Mouse (Mus musculus): ENCODE measurements at regions not wholly inside any gene's neighbourhood (a gene's known extent, or its start where the extent isn't known, plus 50 kb on each side); places are given as distances from the start of the nearest gene placed in this dataset.
"Not testable (repeated sequence)": the region's sequence is repeated elsewhere in the genome, so short reads cannot be mapped to it uniquely, and the experiment has no call there.

- ATAC-seq (ENCODE audit: poor library complexity, severe bottlenecking), result peak; percentile 73
Measured at GRCm38 (mm10) chr2:75781781-75782211, 50.2 kb upstream of the Agps start.

DNA sequence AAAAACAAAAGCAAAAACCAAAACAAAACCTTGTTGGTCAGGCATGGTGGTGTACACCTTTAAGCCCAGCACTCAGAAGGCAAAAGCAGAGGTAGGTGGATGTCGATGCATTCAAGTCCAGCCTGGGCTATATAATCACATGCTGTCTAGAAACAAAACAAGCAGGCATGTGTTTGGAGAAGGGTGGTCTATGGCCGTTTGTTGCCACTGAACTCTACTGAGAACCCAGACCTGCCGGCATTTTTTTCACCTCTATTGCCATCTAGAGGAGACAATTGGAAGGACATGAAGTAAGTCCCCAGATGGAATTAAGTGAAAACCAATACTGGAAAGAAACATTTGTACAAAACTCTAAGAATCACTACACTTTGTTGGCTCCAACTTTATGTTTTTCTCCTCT is 50.9 kb upstream of the Agps start:
- peak; percentile 55 for ATAC-seq (ENCODE audit: poor library complexity, severe bottlenecking)

DNA sequence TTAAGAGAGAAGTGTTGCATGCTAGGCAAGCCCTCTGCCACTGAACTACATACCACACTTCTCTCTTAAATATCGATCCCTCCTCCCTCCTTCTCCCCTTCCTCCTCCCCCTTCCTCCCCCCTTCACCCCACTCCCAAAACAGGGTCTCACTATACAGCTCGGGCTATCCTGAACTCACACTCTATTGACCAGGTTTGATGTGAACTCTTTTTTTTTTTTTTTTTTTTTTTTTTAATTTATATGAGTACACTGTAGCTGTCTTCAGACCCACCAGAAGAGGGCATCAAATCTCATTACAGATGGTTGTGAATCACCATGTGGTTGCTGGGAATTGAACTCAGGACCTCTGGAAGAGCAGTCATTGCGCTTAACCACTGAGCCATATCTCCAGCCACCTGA is 53.3 kb upstream of the Agps start:
- not testable (repeated sequence) for ATAC-seq (ENCODE audit: poor library complexity, severe bottlenecking)

DNA sequence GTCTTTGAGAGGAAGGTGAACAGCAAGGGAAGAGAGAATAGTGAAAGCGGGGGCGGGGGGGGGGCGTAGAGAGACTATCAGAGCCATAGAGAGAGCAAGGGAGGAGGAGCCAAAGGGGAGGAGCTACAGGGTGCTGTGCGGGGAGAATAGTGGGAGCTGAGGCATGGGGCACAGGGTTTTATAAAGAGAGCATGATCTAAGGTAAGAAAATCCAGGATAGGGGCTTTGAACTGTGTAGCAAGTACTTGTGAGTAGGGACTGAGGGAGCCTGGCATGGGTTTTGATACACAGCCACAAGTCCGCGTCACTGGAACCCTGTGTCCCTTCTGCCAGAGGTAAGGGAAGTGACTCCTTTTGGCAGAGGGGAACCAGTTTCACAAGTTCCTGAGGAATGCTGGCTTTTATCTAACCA is 54.9 kb upstream of the Agps start:
- peak; percentile 31; the same call in 1 of the 2 replicates for ATAC-seq (ENCODE audit: poor library complexity, severe bottlenecking)

DNA sequence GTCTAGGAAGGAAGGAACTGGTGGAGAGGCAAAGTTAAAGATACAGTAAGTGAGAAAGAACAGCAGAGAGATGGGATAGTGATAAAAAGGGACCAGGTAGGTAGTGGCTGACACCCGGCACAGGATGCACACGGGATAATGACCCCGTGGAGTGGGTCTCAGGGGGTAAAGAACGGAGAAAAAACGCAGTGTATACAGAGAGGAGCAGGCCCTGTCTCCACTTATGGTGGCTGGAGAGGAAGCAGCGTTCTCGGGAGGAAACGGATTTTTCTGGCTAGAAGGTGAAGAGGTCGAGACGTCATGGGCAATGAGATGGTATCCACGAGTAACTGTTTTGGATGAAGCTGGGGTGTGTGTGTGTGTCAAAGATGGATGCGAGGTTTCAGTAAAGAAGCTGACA is 55.4 kb upstream of the Agps start:
- 0 out of 2 replicates have a peak, but pooled peaks have one; percentile 6 for ATAC-seq (ENCODE audit: poor library complexity, severe bottlenecking)

- ATAC-seq (ENCODE audit: poor library complexity, severe bottlenecking), result peak; percentile 75
Measured at GRCm38 (mm10) chr2:75775217-75775616, 56.8 kb upstream of the Agps start.

DNA sequence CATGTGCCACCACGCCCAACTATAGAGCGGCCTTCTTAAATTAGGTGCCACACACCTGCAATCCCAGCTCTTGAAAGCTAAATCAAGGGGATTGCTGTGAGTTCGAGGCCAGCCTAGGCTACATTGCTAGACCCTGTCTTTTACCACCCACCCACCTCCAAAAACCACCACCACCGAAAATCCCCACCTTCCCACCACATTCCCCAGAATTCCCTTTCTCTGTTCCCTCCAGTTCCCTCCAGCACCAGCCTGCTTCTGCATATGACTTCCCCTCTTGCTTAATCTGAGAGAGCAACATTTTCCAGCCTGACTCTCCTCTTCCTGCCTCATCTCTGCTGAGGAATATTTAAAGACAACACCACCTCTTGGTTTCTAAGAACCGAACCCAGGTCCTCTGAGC is 58.5 kb upstream of the Agps start:
- no peak for ATAC-seq (ENCODE audit: poor library complexity, severe bottlenecking)

- no peak for ATAC-seq (ENCODE audit: poor library complexity, severe bottlenecking)
Measured at GRCm38 (mm10) chr2:75772251-75772956, 59.6 kb upstream of the Agps start.

GRCm38 (mm10) chr2:75770633-75771032 is 61.3 kb upstream of the Agps start:
- ATAC-seq (ENCODE audit: poor library complexity, severe bottlenecking), result peak; percentile 60

- no peak for ATAC-seq (ENCODE audit: poor library complexity, severe bottlenecking)
Measured at GRCm38 (mm10) chr2:75768559-75769304, 63.2 kb upstream of the Agps start.

- no peak for ATAC-seq (ENCODE audit: poor library complexity, severe bottlenecking)
Measured at GRCm38 (mm10) chr2:75767871-75768558, 63.6 kb upstream of the Nfe2l2 start.

DNA sequence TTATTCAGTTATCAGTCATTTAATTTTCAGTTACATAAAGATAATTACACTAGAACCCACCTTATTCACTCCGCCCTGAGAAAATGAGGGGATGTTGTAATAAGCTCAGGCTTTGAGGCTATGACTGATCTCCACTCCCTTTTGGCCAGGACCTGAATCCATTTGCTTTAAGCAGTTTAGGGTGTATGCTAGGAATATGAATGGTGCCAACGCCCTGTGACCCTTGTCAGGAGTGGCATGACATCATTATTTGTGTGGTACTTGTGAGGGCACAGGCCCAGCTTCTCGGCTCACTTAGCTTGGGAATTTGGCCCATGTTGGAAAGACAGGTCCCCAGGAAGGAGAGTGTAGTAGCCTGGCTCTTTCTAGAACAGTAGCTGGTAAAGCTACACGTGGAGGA is 61.0 kb upstream of the Nfe2l2 start:
- ATAC-seq (ENCODE audit: poor library complexity, severe bottlenecking), result no peak

GRCm38 (mm10) chr2:75763252-75763651 is 58.8 kb upstream of the Nfe2l2 start:
- ATAC-seq (ENCODE audit: poor library complexity, severe bottlenecking), result peak; percentile 96

DNA sequence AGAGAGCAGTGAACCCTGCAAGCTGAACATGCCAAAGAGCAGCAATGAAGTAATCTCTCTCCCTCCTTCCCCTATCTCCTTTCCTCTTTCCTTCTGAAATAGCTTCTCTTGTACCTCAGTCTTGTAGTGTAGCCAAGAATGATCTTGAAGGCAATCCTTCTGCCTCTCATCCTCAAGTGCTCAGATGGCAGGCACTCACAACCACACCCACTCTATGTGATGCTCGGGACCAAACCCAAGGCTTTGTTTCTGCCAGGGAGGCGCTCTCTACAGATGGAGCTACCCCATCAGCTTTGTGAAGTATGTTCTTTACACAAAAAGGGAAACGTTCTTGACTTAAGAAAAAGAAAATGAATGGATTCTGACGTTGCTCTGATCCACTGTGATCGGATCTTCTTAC is 57.6 kb upstream of the Nfe2l2 start:
- ATAC-seq (ENCODE audit: poor library complexity, severe bottlenecking), result no peak

GRCm38 (mm10) chr2:75761626-75762025 is 57.2 kb upstream of the Nfe2l2 start:
- no peak for ATAC-seq (ENCODE audit: poor library complexity, severe bottlenecking)

DNA sequence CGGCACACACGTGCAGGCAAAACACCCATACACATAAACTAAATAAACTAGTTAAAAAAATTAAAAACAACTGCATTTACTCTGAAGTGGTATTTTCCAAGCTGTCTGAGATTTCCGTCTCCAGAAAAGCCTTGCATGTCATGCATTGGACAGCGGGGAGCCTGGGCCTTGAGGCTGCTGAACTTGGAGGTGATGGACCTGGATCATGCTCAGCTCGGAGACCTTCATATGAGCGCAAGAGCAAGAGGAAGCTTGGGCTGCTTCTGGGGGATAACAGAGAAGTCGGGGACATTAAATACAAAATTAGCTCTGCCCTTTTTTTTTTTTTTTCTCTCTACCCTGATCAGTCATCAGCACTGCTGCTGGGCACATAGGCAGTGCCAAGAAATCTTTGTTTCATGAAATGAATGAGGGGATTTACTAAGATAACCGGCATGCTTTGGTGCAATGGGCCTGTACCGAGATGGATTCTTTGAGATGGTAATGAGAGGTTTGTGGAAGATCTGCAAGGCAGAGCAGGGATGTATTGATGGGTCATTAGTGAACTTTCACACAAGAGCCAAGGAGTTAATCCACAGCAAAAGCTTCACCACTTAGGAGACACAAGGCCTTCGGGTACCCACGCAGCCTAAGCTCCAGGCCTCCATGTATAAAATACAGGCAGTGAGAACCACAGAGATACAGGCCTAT is 54.9 kb upstream of the Nfe2l2 start:
- ATAC-seq (ENCODE audit: poor library complexity, severe bottlenecking), result no peak

GRCm38 (mm10) chr2:75758277-75758676 is 53.8 kb upstream of the Nfe2l2 start:
- ATAC-seq (ENCODE audit: poor library complexity, severe bottlenecking), result no peak

DNA sequence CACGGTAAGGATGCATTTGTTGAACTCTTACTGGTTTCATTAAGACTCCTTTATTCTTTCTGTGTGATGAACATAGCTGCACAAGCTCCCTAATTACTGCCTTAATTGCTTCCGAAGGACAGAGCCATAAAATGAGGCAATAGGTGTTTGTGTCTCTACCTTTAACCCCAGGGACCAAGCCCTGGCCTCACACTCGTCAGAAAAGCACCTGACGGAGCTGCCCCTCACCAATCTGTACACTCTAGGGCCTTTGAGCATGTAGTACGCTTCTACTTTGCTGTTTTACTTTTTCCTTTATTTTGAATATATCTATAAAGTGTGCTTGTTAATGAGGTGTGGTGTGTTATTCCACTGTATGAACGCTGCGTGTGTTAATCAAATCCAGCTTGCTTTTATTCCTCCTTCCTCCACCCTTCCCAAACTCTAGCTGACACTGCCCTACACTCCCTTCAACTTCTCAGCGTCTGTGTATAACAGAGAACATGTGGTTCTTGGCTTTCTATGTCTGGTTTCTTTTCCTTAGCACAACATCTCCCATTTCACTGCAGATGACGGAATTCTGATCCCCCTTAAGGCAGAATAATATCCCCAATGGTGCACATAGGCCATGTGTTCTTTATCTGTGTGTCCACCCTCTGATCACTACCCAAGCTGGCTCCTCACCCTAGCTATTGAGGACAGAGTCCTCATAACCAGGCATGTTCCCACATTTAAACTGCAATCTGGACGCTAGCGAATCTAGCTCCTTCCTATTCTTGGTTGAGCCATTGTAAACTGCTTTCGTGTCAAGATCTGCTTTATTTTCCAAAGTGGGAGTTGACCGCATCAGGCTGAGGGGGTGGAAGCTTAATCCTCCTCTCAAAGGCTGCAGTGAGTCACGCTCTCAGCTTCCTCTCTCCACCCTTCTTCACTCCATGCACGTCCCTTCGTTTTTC is 52.5 kb upstream of the Nfe2l2 start:
- ATAC-seq (ENCODE audit: poor library complexity, severe bottlenecking), result no peak

DNA sequence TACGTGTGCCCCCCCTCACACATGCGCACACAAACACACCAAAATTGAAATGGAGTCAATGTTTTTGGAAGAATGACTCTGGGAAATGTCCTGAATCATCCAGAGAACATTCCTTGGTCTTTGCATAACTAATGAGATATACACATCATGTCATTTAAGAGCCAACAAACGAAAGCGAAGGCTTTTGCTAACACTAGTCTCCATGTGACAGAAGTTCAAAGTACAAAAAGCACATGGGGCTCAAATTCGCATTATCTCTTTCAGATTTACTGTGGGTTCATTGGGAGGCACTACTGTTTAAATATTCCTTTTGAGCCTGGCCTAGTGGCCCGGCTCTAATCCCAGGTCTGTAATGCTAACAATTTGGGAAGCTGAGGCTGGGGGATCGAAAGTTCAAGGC is 50.2 kb upstream of the Nfe2l2 start:
- no peak for ATAC-seq (ENCODE audit: poor library complexity, severe bottlenecking)

Data from megakaryocyte, adult 5-6 weeks (primary cell).